Mouse (Mus musculus) lung, adult 2 months (tissue): ENCODE data around the gene Moap1. TPM values are rescaled to one million over a fixed set of nuclear protein-coding genes. Genes with fewer than 3 reads are reported as not detected.

ENCODE experiments used
- DNase-seq: peaks from one replicate; pipeline ENCODE4 v3.0.0; 2022
- H3K4me1 ChIP-seq: fragments of 200-500 bp; 2 replicates; pipeline ENCODE4 v1.6.1; 2011; ENCODE audit warnings: low read length; ENCODE audit not compliant: control insufficient read depth, insufficient read depth
- H3K4me3 ChIP-seq: fragments of 200-500 bp; replicated peaks from 2 replicates; pipeline ENCODE3; 2011; ENCODE audit warnings: low read depth, mild to moderate bottlenecking, control low read depth, low read length; ENCODE audit errors: extremely low read depth
- CTCF ChIP-seq: fragments of 200-500 bp; IDR thresholded peaks from 2 replicates; pipeline ENCODE4 v1.5.1; 2011; ENCODE audit warnings: mild to moderate bottlenecking, low read length, control low read depth; ENCODE audit not compliant: insufficient read depth
- POLR2A ChIP-seq: fragments of 200-500 bp; IDR thresholded peaks from 2 replicates; pipeline ENCODE4 v1.6.1; 2011; ENCODE audit warnings: low read depth, mild to moderate bottlenecking, control low read depth, low read length, borderline replicate concordance; ENCODE audit errors: extremely low read depth
- WGBS: fragments of 180-500 bp; shearing (Covaris S2); methylation state at CpG from one replicate; pipeline ENCODE4 v1.1.7; 2018; 5-methylcytosine and 5-hydroxymethylcytosine counted together
- polyA plus RNA-seq: library from polyadenylated mRNA; depleted of rRNA; stranded (reverse); fragments of >200 nt; gene quantifications from 2 replicates; pipeline ENCODE4 v1.2.3, GENCODE M21; 2012

Moap1 gene
- polyA plus RNA-seq, 1 experiment = 0.45 TPM

DNA sequence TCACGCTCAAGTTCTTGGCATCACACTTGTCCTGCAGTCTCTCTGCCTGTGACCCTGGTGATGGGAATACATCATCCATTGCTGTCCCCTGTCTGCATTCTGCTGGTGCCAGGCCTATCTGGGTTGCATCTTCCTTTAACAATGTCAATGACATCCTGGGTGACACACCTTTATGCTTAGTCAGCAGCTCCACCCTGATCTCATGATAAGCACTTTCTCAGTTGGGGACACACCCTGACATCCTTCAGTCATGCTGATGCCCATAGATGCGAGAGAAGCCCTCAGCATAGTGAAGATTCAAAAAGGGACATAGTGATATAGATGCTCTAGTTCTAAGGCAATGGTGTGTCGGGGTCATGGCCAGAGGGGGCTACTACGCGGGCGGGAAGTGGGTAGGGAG, 18.3 kb downstream of the Moap1 start:
- DNase-seq = no peak
- WGBS = 84% methylated on average over 6 of the region's 6 CpGs
- H3K4me1 ChIP-seq = 0 out of 2 replicates have a peak, but pooled peaks cover under 1% of the 10 kb centered on the region
- TF ChIP-seq POLR2A (no peak), CTCF (no peak)
- H3K4me3 ChIP-seq = no peak overlapping the region

DNA sequence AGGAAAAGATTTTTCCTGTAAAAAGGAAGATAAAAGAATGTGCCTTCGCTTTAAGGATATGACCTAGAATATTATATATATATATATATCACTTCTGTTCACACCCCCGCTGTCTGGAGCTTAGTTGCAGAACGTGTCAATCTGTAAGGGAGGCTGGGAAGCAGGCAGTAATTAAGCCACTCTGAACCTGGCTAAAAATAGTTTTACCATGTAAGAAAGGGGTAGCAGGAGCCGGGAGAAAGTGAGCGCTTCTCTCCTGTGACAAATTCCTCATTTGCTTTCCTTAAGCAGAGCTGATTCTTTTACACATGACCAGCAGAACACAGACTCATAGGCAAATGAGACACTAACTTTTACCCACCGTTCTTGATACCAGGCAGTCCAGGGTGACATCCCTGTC, 19.6 kb downstream of the Moap1 start:
- H3K4me3 ChIP-seq = no peak overlapping the region
- H3K4me1 ChIP-seq = no peaks in the 10 kb centered on the region
- TF ChIP-seq POLR2A (no peak), CTCF (no peak)
- DNase-seq = no peak
- whole genome bisulfite sequencing = 63% methylated on average over 6 of the region's 6 CpGs

DNA sequence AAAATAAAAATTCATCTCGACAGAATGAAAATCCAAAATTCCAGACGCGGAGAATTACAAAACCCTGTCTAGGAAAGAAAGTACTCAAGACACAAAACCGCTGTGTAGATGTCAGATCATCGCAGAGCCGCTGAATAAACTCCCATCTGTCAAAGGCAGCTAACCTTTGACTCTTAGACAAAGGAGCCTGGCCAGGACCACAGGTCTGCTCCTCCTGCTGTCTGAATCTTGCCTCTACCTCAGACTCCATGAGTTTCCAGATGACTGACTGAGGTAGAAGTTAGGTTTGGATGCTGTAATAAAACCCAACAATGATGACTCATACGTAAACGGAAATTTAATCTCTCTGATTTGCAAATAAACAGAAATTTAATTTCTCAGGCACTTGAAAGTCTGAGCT, 20.5 kb downstream of the Moap1 start:
- no peak for TF ChIP-seq POLR2A
- no peak for TF ChIP-seq CTCF
- 70% methylated on average over 8 of the region's 8 CpGs for WGBS
- no peak for DNase-seq
- no peaks in the 10 kb centered on the region for H3K4me1 ChIP-seq
- no peak overlapping the region for H3K4me3 ChIP-seq

DNA sequence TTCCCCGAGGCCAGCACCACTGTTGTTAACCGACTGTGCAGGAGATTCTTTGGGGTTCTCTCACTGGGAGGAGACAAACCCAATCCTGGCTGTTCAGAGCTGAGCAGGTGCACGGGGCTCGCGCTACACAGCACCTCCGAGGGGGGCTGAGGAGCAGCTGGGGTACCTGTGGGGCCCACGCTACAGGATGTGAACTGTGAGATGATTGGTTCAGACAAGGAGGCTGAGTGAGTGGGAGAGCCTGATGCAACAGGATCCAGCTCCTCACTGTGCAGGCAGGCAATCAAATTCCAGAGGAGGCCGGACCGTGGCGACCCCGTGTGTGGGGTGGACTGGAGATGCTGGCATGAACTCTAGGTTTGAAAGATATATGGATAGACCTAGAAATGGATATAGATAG, 21.0 kb downstream of the Moap1 start:
- 62% methylated on average over 11 of the region's 11 CpGs for WGBS
- no peak for DNase-seq
- Histone ChIP-seq H3K4me1 (no peaks in the 10 kb centered on the region), H3K4me3 (no peak overlapping the region)
- no peak for TF ChIP-seq POLR2A
- no peak for TF ChIP-seq CTCF

DNA sequence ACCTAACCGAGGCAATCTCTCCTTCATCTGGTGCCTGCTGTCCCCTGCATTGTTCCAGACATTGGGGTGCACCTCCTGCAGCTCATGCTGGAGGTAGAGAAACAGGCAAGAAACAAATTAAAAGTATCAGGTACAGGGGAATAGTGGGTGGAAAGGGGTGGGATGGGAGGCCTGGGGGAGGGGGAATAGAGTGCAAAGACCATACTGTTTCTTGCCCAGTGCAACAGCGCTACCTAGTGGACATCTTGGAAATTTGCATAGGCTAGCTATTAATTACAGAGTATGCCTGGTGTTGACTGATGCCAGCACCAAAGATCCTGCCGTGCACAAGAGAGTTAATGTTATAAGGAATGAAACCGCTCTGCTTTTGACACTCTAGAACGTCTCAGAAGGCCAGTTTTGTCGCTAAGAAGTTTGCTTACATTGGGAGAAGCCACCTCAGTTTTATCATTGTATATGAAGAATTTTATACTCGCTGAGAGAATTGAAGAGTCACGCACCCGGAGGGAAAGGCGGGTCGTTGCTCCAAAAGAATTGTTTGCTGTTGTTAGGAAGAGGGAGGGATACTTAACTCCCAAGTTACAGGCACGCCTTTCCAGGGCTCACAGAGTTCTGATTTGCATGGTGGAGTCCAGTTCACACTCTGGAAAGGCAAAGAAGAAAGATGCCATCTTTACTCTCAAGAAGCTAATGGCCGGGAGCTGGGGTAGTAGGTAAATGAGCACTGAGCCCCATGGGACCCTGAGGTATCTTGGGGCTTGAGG, 23.7 kb downstream of the Moap1 start:
- DNase-seq = no peak
- Histone ChIP-seq H3K4me1 (no peaks in the 10 kb centered on the region), H3K4me3 (no peak overlapping the region)
- WGBS = 24% methylated on average over 13 of the region's 13 CpGs
- TF ChIP-seq POLR2A (no peak), CTCF (peak; percentile 64)

DNA sequence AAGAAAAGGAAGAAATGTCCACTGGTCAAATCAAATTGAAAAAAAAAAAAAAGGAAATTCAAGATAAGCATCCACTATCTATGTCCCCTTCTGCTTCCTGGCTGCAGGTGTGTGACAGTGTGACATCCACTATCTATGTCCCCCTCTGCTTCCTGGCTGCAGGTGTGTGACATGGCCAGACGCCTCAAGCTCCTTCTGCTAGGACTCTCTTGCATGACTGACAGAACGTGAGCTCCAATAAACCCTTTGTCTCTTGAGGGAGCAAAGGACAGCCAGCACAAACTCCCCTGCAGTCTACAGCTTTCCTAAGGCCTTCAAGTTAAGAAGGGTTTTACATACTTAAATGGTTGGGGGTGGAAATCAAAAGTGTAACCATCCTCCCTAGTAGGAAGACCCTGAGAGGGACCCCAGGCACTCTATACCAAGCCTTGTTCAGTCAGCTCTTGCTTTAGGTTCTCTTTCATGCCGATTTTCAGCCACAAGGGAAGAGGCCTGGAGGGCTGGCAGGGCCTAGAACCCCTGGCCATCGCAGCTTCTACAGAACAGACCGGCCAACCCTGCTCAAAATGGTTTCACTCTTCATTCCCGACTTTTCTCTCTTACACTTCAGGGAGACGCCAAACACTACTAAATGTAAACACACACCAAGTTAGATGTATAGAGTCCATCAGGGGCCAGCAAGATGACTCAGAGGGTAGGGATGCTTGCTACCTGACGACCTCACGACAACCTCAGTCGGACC, 28.6 kb downstream of the Moap1 start:
- Histone ChIP-seq H3K4me3 (no peak overlapping the region), H3K4me1 (no peaks in the 10 kb centered on the region)
- WGBS = 81% methylated on average over 10 of the region's 10 CpGs
- TF ChIP-seq POLR2A = no peak
- no peak for TF ChIP-seq CTCF
- DNase-seq = no peak

DNA sequence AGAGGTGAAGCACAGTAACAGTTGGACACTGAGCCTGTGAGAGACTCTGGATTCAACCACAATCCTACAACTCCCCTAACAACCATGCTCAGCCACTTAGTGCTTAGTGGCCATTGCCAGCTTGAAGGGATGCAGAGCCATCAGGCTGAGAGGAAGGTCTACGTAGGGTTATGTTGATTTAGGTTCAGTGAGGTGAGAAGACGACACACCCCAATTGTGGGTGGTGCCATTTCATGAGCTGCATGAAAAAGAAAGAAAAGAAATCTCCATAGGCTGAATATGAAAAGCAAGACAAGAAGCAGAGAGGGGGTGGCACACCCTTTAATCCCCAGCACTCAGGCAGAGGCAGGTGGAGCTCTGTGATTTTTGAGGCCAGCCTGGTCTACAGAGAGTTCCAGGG, 29.3 kb downstream of the Moap1 start:
- WGBS = 79% methylated on average over 2 of the region's 2 CpGs
- TF ChIP-seq POLR2A (no peak), CTCF (no peak)
- Histone ChIP-seq H3K4me3 (no peak overlapping the region), H3K4me1 (no peaks in the 10 kb centered on the region)
- DNase-seq = no peak

DNA sequence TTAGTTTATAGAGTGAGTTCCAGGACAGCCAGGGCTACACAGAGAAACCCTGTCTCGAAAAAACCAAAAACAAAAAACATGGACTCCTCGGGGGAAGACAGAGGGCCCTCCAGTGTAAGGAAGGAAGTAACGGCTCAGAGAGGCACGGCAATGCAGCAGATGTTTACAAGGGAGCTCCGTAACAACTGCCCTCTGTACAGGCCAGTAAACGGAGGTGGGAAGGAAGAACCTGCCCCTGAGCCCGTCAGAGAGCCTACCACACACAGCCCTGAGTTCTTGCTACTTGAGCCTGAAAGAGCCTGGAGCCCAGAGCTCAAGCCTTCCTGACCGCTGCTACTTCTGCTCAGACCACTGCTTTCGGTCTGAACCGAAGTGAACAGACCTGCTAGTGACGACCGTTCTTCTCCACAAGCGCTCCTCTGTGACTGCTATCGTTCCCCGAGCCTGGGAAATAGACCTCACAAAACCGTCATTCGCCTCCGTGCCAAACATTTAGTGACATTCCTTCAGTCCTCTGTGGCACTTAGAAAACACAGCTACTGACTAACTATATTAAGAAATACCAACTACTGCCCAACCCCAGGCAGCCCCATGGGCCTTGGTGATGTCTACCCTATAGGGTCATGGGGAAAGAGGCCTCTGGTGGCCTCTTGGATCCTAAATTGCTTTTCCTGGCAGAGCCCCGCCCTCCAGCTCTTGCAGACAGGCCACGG, 30.2 kb downstream of the Moap1 start:
- no peaks in the 10 kb centered on the region for H3K4me1 ChIP-seq
- WGBS = 53% methylated on average over 20 of the region's 20 CpGs

DNA sequence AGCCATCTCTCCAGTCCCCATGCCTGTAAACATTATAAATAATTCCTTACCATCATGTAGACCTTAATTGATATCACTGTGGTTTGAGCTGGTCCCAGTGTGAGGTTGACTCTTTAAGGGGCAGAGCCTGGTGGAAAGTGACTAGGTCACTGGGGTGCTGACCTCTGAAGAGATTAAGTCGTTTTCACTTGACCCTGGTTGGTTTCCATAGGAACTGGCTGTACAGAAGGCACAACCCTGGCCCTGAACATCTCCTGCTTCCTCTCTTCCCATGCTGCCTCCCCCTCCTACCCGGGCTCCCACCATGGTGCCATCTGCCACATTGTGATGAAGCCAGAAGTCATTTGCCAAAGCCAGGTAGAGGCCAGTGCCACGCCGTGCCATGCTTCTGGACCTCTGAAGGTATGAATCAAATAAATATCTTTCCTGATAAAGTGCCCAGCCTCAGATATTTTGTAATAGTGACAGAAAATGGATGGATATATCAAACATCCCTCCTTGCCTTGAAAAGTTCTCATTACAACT, 32.5 kb downstream of the Moap1 start:
- H3K4me1 ChIP-seq = no peaks in the 10 kb centered on the region
- 70% methylated on average over 4 of the region's 4 CpGs for WGBS
- TF ChIP-seq POLR2A (no peak), CTCF (no peak)
- DNase-seq = no peak
- H3K4me3 ChIP-seq = no peak overlapping the region

More for the DNA sequence above, 30.2 kb downstream of the Moap1 start:
- no peak for DNase-seq
- TF ChIP-seq POLR2A (no peak), CTCF (no peak)
- H3K4me3 ChIP-seq = no peak overlapping the region
